ENCODE assay signal across 9 mouse cellular contexts in the genomic region with DNA sequence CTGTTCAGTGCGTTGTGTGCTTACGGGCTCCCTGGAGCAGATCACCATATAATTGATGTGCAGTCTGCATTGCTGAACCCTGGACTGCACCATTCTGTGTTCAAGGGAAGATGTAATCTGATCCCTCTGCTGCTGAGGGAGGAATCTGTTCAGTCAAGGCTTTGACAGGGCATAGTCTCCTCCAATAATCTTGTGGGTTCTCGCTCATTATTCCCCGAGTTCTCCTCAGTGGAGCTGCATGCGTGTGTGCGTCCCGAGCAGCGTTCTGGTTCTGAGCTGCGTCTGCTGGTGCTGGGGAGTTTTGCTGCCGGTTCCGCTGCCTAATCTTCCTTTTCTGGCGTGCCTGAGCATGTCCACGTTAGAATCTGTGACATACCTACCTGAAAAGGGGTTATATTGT.
DNase-seq lines count a peak whose midpoint lies in the region; ATAC-seq and TF ChIP-seq lines count a peak whose summit lies in the region.
"Had no signal": no experiment of that assay in that cellular context is flagged by ENCODE, and none has a peak within 500 bp of the region (broad histone marks: within the 10 kb centered on the region; RNA-seq: fewer than 3 reads in every experiment).

No protein-coding gene starts in this region.

- peak overlapping the region; percentile 67 for H3K4me2 ChIP-seq in forebrain, embryonic 12.5 days
- peak overlapping the region; percentile 13; the same call in 1 of the 2 replicates for H3K4me2 ChIP-seq in liver, postnatal 0 days (ENCODE audit: low read depth, low read length)

- peak overlapping the region; percentile 63 for H3K9ac ChIP-seq in forebrain, embryonic 12.5 days
- H3K9ac ChIP-seq in liver, postnatal 0 days (replicated peaks) = no peak overlapping the region

- intact Hi-C loops in gastrocnemius, adult 2 months (cut with DNase I) = no loop called here
- intact Hi-C loops in heart, postnatal 14 days (cut with DNase I) = no loop called here

- H3K36me3 ChIP-seq in forebrain, embryonic 12.5 days (replicated peaks) = no peaks in the 10 kb centered on the region
- no peaks in the 10 kb centered on the region for H3K36me3 ChIP-seq in liver, postnatal 0 days (replicated peaks; ENCODE audit: insufficient read depth, low read length)

- H3K4me3 ChIP-seq in gastrocnemius, adult 2 months = peak overlapping the region; percentile 68
- H3K4me3 ChIP-seq in forebrain, embryonic 12.5 days (replicated peaks) = peak overlapping the region; percentile 52
- no peak overlapping the region for H3K4me3 ChIP-seq in liver, postnatal 0 days (ENCODE audit: low read depth, low read length)
- H3K4me3 ChIP-seq: megakaryocyte, embryonic 14.5 days had no signal

- no peak for TF ChIP-seq CTCF in gastrocnemius, adult 2 months (IDR thresholded peaks at IDR 0.05)
- TF ChIP-seq CTCF in liver, postnatal 0 days (IDR thresholded peaks at IDR 0.05; ENCODE audit: low read depth) = no peak

- H3K27ac ChIP-seq in gastrocnemius, adult 2 months = peak overlapping the region; percentile 46
- H3K27ac ChIP-seq in forebrain, embryonic 12.5 days = peak overlapping the region; percentile 89
- no peak overlapping the region for H3K27ac ChIP-seq in liver, postnatal 0 days (ENCODE audit: low read depth)

- ATAC-seq in forebrain, embryonic 12.5 days (ENCODE audit: low FRiP score) = peak; percentile 93
- ATAC-seq in liver, postnatal 0 days = no peak

- H3K9me3 ChIP-seq in forebrain, embryonic 12.5 days = no peaks in the 10 kb centered on the region
- no peaks in the 10 kb centered on the region for H3K9me3 ChIP-seq in liver, postnatal 0 days (ENCODE audit: low read length)
- H3K9me3 ChIP-seq: megakaryocyte, embryonic 14.5 days had no signal

- DNase-seq in gastrocnemius, adult 2 months = peak; percentile 29
- DNase-seq in gastrocnemius, adult 8-10 months (ENCODE audit: low spot score in 2 of 2) = no peak
- peak; percentile 36 to 44 for DNase-seq in heart, postnatal 14 days
- peak; percentile 10 for DNase-seq in large intestine, adult 2 months (ENCODE audit: low read depth, low spot score)
- no peak for DNase-seq in liver, postnatal 0 days
- DNase-seq in ovary, postnatal 14 days (ENCODE audit: low spot score) = peak; percentile 49
- no peak for DNase-seq in thymus, adult 18-20 months

- no peak for TF ChIP-seq EP300 in liver, postnatal 0 days (IDR thresholded peaks at IDR 0.05; ENCODE audit: low read depth)

- peaks cover 15% of the 10 kb centered on the region for H3K4me1 ChIP-seq in forebrain, embryonic 12.5 days
- no peaks in the 10 kb centered on the region; the same call in 1 of the 2 replicates for H3K4me1 ChIP-seq in liver, postnatal 0 days (ENCODE audit: insufficient read depth)

- WGBS in forebrain, embryonic 12.5 days = 3% methylated on average over 13 of the region's 13 CpGs
- 23% methylated on average over 13 of the region's 13 CpGs for WGBS in large intestine, adult 2 months
- WGBS in liver, postnatal 0 days (ENCODE audit: insufficient replicate concordance) = 79% methylated on average over 13 of the region's 13 CpGs

- no peaks in the 10 kb centered on the region for H3K27me3 ChIP-seq in forebrain, embryonic 12.5 days
- no peaks in the 10 kb centered on the region for H3K27me3 ChIP-seq in liver, postnatal 0 days (ENCODE audit: insufficient read depth, low read length)
- H3K27me3 ChIP-seq: megakaryocyte, embryonic 14.5 days had no signal

Comparison
In these comparisons a context has a peak if more than half of its experiments do, and no peak if none do; other contexts are left out.
1. DNase-seq: peak in gastrocnemius, adult 2 months (single experiment), heart, postnatal 14 days (2 of 2), large intestine, adult 2 months (single experiment) and ovary, postnatal 14 days (single experiment); none in gastrocnemius, adult 8-10 months (0 of 2), liver, postnatal 0 days (single experiment) and thymus, adult 18-20 months (0 of 2).